In genomic region chr11:121544755-121545397, GRCm38 (mm10) we compare ENCODE assay signal across 12 mouse cellular contexts. TPM values are rescaled to one million over a fixed set of nuclear protein-coding genes. Genes with fewer than 3 reads are reported as not detected.
DNase-seq lines count a peak whose midpoint lies in the region; ATAC-seq and TF ChIP-seq lines count a peak whose summit lies in the region.
"Had no signal": no experiment of that assay in that cellular context is flagged by ENCODE, and none has a peak within 500 bp of the region (broad histone marks: within the 10 kb centered on the region; RNA-seq: fewer than 3 reads in every experiment).

No protein-coding gene starts in this region.

- no peaks in the 10 kb centered on the region for H3K4me1 ChIP-seq in ES-Bruce4 (ENCODE audit: control insufficient read depth, insufficient read depth, low read length)
- peaks cover 6% of the 10 kb centered on the region for H3K4me1 ChIP-seq in lung, postnatal 0 days (ENCODE audit: insufficient read depth, low read depth, low read length)
- peaks cover 1% of the 10 kb centered on the region; the same call in 1 of the 2 replicates for H3K4me1 ChIP-seq in heart, adult 2 months (ENCODE audit: control insufficient read depth, insufficient read depth, low read length)

- H3K27me3 ChIP-seq in ES-Bruce4 (ENCODE audit: control insufficient read depth, insufficient read depth, low read length, poor library complexity, severe bottlenecking), result no peaks in the 10 kb centered on the region
- H3K27me3 ChIP-seq in lung, postnatal 0 days (replicated peaks; ENCODE audit: insufficient read depth, low read length), result no peaks in the 10 kb centered on the region
- no peaks in the 10 kb centered on the region for H3K27me3 ChIP-seq in heart, adult 2 months (ENCODE audit: control insufficient read depth, insufficient read depth, low read length)
- H3K27me3 ChIP-seq: heart, embryonic 12.5 days; megakaryocyte, embryonic 14.5 days had no signal

- peak; percentile 59 for ATAC-seq in lung, postnatal 0 days

- DNase-seq in gastrocnemius, adult 2 months, result peak; percentile 36
- DNase-seq in gastrocnemius, postnatal 36 days, result no peak
- DNase-seq in fat pad, adult 2 months (ENCODE audit: extremely low read depth, low read depth, low spot score), result peak; percentile 91
- DNase-seq in lung, postnatal 0 days (ENCODE audit: low spot score), result peak; percentile 82
- no peak for DNase-seq in left cerebral cortex, postnatal 36 days (ENCODE audit: low spot score in 2 of 2)
- no peak for DNase-seq in left cerebral cortex, adult 9 months (ENCODE audit: low spot score in 2 of 2)
- no peak for DNase-seq in heart, adult 2 months
- DNase-seq: adrenal gland, postnatal 10 days; kidney, postnatal 14 days had no signal

- no peak overlapping the region for H3K4me3 ChIP-seq in gastrocnemius, adult 2 months
- H3K4me3 ChIP-seq in ES-Bruce4 (ENCODE audit: low read depth, low read length), result no peak overlapping the region
- H3K4me3 ChIP-seq in lung, postnatal 0 days (ENCODE audit: low read depth, low read length), result no peak overlapping the region
- no peak overlapping the region for H3K4me3 ChIP-seq in heart, adult 2 months
- H3K4me3 ChIP-seq: heart, embryonic 12.5 days; megakaryocyte, embryonic 14.5 days had no signal

- no peak overlapping the region for H3K4me2 ChIP-seq in lung, postnatal 0 days (replicated peaks; ENCODE audit: low read depth, low read length)
- H3K4me2 ChIP-seq: heart, embryonic 12.5 days had no signal

- WGBS in lung, postnatal 0 days, result 40% methylated on average over 7 of the region's 7 CpGs
- WGBS in heart, adult 2 months, result 77% methylated on average over 7 of the region's 7 CpGs

- TF ChIP-seq EP300 in ES-Bruce4 (IDR thresholded peaks at IDR 0.05; ENCODE audit: insufficient read depth, low read depth, low read length), result no peak
- TF ChIP-seq EP300 in lung, postnatal 0 days (IDR thresholded peaks at IDR 0.05), result no peak
- TF ChIP-seq EP300 in heart, adult 2 months (IDR thresholded peaks at IDR 0.05; ENCODE audit: insufficient read depth, low read depth, low read length), result no peak

- peak overlapping the region; percentile 58 for H3K27ac ChIP-seq in gastrocnemius, adult 2 months
- H3K27ac ChIP-seq in ES-Bruce4 (ENCODE audit: insufficient read depth, low read length), result peak overlapping the region; percentile 8; the same call in 1 of the 2 replicates
- peak overlapping the region; percentile 82 for H3K27ac ChIP-seq in lung, postnatal 0 days (ENCODE audit: low read length)
- no peak overlapping the region for H3K27ac ChIP-seq in heart, adult 2 months

- H3K36me3 ChIP-seq in ES-Bruce4 (ENCODE audit: control insufficient read depth, insufficient read depth, low read length, poor library complexity, severe bottlenecking), result 0 out of 2 replicates have a peak, but pooled peaks cover 3% of the 10 kb centered on the region
- no peaks in the 10 kb centered on the region for H3K36me3 ChIP-seq in lung, postnatal 0 days (ENCODE audit: insufficient read depth, low read length)
- H3K36me3 ChIP-seq in heart, adult 2 months (ENCODE audit: control insufficient read depth, insufficient read depth, low read length), result no peaks in the 10 kb centered on the region

- H3K9ac ChIP-seq in ES-Bruce4 (ENCODE audit: low read depth, poor library complexity, severe bottlenecking), result no peak overlapping the region
- H3K9ac ChIP-seq in lung, postnatal 0 days (replicated peaks; ENCODE audit: low read depth), result no peak overlapping the region
- no peak overlapping the region for H3K9ac ChIP-seq in heart, adult 2 months (ENCODE audit: low read depth, low read length)
- H3K9ac ChIP-seq: heart, embryonic 12.5 days had no signal

- intact Hi-C loops in gastrocnemius, adult 2 months (cut with DNase I), result loop anchor here (5.0 kb wide), 1 partner anchor 68 kb away; no protein-coding TSS in a partner anchor
- intact Hi-C loops in gastrocnemius, postnatal 36 days (cut with DNase I), result no loop called here
- intact Hi-C loops in left cerebral cortex, postnatal 36 days (cut with DNase I), result no loop called here
- intact Hi-C loops in heart, adult 2 months (cut with DNase I), result no loop called here

- no peak for TF ChIP-seq CTCF in gastrocnemius, adult 2 months (IDR thresholded peaks at IDR 0.05)
- no peak for TF ChIP-seq CTCF in ES-Bruce4 (IDR thresholded peaks at IDR 0.05; ENCODE audit: low read depth, low read length)
- no peak for TF ChIP-seq CTCF in lung, postnatal 0 days (IDR thresholded peaks at IDR 0.05)
- no peak for TF ChIP-seq CTCF in heart, adult 2 months (IDR thresholded peaks at IDR 0.05)

- no peaks in the 10 kb centered on the region for H3K9me3 ChIP-seq in ES-Bruce4 (replicated peaks; ENCODE audit: control insufficient read depth, insufficient read depth, low read length, poor library complexity, severe bottlenecking)
- no peaks in the 10 kb centered on the region for H3K9me3 ChIP-seq in lung, postnatal 0 days (ENCODE audit: low read length)
- H3K9me3 ChIP-seq: heart, embryonic 12.5 days; megakaryocyte, embryonic 14.5 days had no signal

- H3K79me2 ChIP-seq in heart, adult 2 months (replicated peaks; ENCODE audit: control insufficient read depth, insufficient read depth, low read length), result no peaks in the 10 kb centered on the region

- TF ChIP-seq POLR2A in ES-Bruce4 (IDR thresholded peaks at IDR 0.05; ENCODE audit: insufficient read depth, low read length), result no peak
- no peak for TF ChIP-seq POLR2A in heart, adult 2 months (IDR thresholded peaks at IDR 0.05; ENCODE audit: insufficient read depth, low read depth, low read length)

RNA-seq across cellular contexts. Expression of gene Zfp750, which starts 25.7 kb away (rescaled TPM):
- under 1 TPM; 0.48 to 0.50 TPM for total RNA-seq in gastrocnemius, adult 2 months (2021)
- total RNA-seq in gastrocnemius, postnatal 36 days (2021), result under 1 TPM; 0.20 to 0.35 TPM
- 6.1 and 8.2 TPM in 2 replicates for polyA plus RNA-seq in ES-Bruce4 (2011; ENCODE audit: insufficient read depth, insufficient read length, low read depth, missing spikeins)
- 0.63 and 1.0 TPM in 2 replicates for polyA plus RNA-seq in lung, postnatal 0 days (2015; fragmentation: Nextera tagmentation; extraction: Ambion mirVana)
- total RNA-seq in left cerebral cortex, postnatal 36 days (2021), result under 1 TPM in 1 of 2 experiments, not detected in 1; 0.10 TPM
- total RNA-seq in heart, adult 2 months (2021), result under 1 TPM; 0.09 to 0.21 TPM
- 0.09 and 0.14 TPM in 2 replicates for polyA plus RNA-seq in heart, adult 2 months (2012; rRNA removed)

Comparison
In these comparisons a context has a peak if more than half of its experiments do, and no peak if none do; other contexts are left out.
1. DNase-seq: peak in gastrocnemius, adult 2 months (single experiment), fat pad, adult 2 months (single experiment) and lung, postnatal 0 days (single experiment); none in gastrocnemius, postnatal 36 days (0 of 2), left cerebral cortex, postnatal 36 days (0 of 2), left cerebral cortex, adult 9 months (0 of 2) and heart, adult 2 months (0 of 2).